Mouse (Mus musculus) lung, adult 2 months (tissue): Measurements from ENCODE around the gene Msrb1.

Source experiments
- CTCF ChIP-seq: fragments of 200-500 bp; IDR thresholded peaks from 2 replicates; pipeline ENCODE4 v1.5.1; 2011; ENCODE audit warnings: mild to moderate bottlenecking, low read length, control low read depth; ENCODE audit not compliant: insufficient read depth
- POLR2A ChIP-seq: fragments of 200-500 bp; IDR thresholded peaks from 2 replicates; pipeline ENCODE4 v1.6.1; 2011; ENCODE audit warnings: low read depth, mild to moderate bottlenecking, control low read depth, low read length, borderline replicate concordance; ENCODE audit errors: extremely low read depth

GRCm38 (mm10) chr17:24780821-24781220 is 44.4 kb downstream of the Msrb1 start:
- TF ChIP-seq CTCF (no peak), POLR2A (no peak)
